Mouse (Mus musculus) thymus, adult 2 months (tissue): ENCODE results near the gene Pafah1b1.

Experiments used
- CTCF ChIP-seq: fragments of 200-500 bp; IDR thresholded peaks from 2 replicates; pipeline ENCODE4 v1.5.1; 2012; ENCODE audit warnings: mild to moderate bottlenecking, control low read depth, low read length, moderate library complexity, borderline replicate concordance; ENCODE audit not compliant: control insufficient read depth, poor library complexity, insufficient read depth; ENCODE audit errors: extremely low read depth
- POLR2A ChIP-seq: fragments of 200-500 bp; IDR thresholded peaks from 2 replicates; pipeline ENCODE4 v1.6.1; 2012; ENCODE audit warnings: mild to moderate bottlenecking, low read length, control low read depth, moderate library complexity; ENCODE audit not compliant: control insufficient read depth, poor library complexity, insufficient read depth; ENCODE audit errors: extremely low read depth

DNA sequence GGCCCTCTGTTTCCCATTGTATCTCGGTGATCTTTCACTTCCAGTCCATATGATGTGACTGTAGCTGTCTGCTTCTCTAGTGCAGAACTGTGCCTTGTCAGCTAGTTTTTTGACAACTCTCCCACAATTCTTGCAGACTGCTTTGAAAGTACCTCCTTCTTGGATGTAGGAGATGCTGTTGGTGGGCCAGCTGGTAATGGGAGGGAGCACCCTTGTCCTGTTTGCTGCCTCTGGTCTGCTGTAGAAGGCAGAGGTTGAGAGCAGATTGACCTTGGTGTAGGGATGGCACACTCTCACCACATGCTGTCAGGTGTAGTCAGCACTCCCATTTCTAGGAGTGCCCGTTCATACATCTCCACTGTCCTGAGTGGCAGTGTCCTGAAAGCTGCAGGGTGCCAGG is 55.5 kb downstream of the Pafah1b1 start:
- no peak for TF ChIP-seq CTCF
- no peak for TF ChIP-seq POLR2A
